Mouse (Mus musculus): ENCODE data around the gene Cdon.

DNA sequence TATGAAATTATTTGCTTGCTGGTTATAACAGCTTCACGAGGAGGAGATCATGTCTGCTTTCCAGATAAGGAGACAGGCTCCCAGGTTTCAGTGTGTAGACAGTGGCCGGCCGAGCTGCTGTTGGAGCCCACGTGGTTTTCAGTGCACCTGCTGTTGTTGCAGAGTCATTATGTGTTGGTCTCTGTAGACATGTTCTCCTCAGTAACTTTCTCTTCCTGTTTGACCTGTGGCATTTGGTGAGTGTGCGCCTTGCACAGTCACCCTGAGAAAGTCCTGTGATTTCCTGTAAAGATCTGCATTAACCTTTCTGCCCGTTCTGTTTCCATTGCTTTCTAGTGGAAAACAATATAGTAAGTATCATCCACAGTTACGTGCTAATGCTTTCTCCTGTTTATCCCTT is 54.5 kb downstream of the Cdon start:
- no peak for TF ChIP-seq CTCF (IDR thresholded peaks at IDR 0.05; ENCODE audit: low read depth, low read length)
- TF ChIP-seq POLR2A (IDR thresholded peaks at IDR 0.05; ENCODE audit: borderline replicate concordance, low read depth, low read length): no peak

Measured in bone marrow macrophage, adult 2 months (primary cell).